Mouse (Mus musculus) limb, embryonic 11.5 days (tissue): Measurements from ENCODE around the gene Orm3. TPM values are rescaled to one million over a fixed set of nuclear protein-coding genes. Genes with fewer than 3 reads are reported as not detected.
"Not testable (repeated sequence)": the region's sequence is repeated elsewhere in the genome, so short reads cannot be mapped to it uniquely, and the experiment has no call there.

Experiments
- ATAC-seq: fragments of 200-750 bp; cut with Nextera tagmentation; 2 replicates; pipeline ENCODE4 v1.8.0; 2017; ENCODE audit warnings: low read depth; ENCODE audit not compliant: insufficient number of reproducible peaks, low FRiP score, low TSS enrichment
- DNase-seq: peaks from one replicate; pipeline ENCODE4 v3.0.0-alpha.2; 2015; ENCODE audit warnings: low spot score
- H3K27ac ChIP-seq: fragments of 300-500 bp; sonication (generic); replicated peaks from 2 replicates; pipeline ENCODE4 v1.5.1; 2014; ENCODE audit warnings: low read depth, mild to moderate bottlenecking, low read length
- H3K27me3 ChIP-seq: fragments of 300-500 bp; sonication (generic); 2 replicates; pipeline ENCODE4 v1.6.1; 2014; ENCODE audit warnings: mild to moderate bottlenecking, low read length, mixed read lengths; ENCODE audit not compliant: control insufficient read depth, insufficient read depth
- H3K36me3 ChIP-seq: fragments of 300-500 bp; sonication (generic); 2 replicates; pipeline ENCODE4 v1.6.1; 2014; ENCODE audit warnings: mild to moderate bottlenecking, low read length, moderate library complexity, mixed read lengths; ENCODE audit not compliant: control insufficient read depth, insufficient read depth
- H3K4me1 ChIP-seq: fragments of 300-500 bp; sonication (generic); 2 replicates; pipeline ENCODE4 v1.6.1; 2014; ENCODE audit warnings: low read length, mixed read lengths; ENCODE audit not compliant: control insufficient read depth, insufficient read depth
- H3K4me2 ChIP-seq: fragments of 300-500 bp; sonication (generic); 2 replicates; pipeline ENCODE4 v1.6.1; 2014; ENCODE audit warnings: low read depth, mild to moderate bottlenecking, moderate library complexity; ENCODE audit not compliant: severe bottlenecking
- H3K4me3 ChIP-seq: fragments of 300-500 bp; sonication (generic); 2 replicates; pipeline ENCODE4 v1.5.1; 2014; ENCODE audit warnings: low read depth, low read length
- H3K9ac ChIP-seq: fragments of 300-500 bp; sonication (generic); 2 replicates; pipeline ENCODE4 v1.6.1; 2014; ENCODE audit warnings: mild to moderate bottlenecking, low read length
- H3K9me3 ChIP-seq: fragments of 300-500 bp; sonication (generic); 2 replicates; pipeline ENCODE4 v1.6.1; 2016; ENCODE audit warnings: low read length; ENCODE audit not compliant: control insufficient read depth
- WGBS: fragments of 180-500 bp; shearing (Covaris S2); extraction: QIAGEN DNeasy Blood & Tissue Kit; methylation state at CpG from one replicate; pipeline ENCODE4 v1.1.7; 2014; 5-methylcytosine and 5-hydroxymethylcytosine counted together
- polyA plus RNA-seq: library from polyadenylated mRNA; unstranded; fragments of >200 nt; fragmentation: Nextera tagmentation; extraction: Ambion mirVana; gene quantifications from 2 replicates; pipeline ENCODE4 v1.2.1, GENCODE M21; 2014

The Orm3 gene
- polyA plus RNA-seq, 1 experiment from 2014 or later = not detected

DNA sequence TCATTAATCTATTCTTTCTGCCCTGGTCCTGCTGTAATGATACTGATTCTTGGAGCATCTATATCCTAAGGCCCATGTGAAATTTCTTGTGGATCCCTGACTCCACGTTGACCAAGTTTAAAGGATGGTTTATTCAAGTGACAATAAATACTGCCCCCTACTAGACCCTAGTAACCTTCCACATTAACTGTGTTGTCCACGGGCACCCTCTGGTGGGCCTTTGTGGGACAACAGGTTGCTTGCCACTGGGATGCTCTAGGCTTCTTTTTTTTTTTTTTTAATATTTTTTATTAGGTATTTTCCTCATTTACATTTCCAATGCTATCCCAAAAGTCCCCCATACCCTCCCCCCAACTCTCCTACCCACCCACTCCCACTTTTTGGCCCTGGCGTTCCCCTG, 36.4 kb upstream of the Orm3 start:
- not testable (repeated sequence) for H3K36me3 ChIP-seq, H3K9me3 ChIP-seq, ATAC-seq, H3K4me3 ChIP-seq, H3K4me1 ChIP-seq, H3K27me3 ChIP-seq, H3K27ac ChIP-seq, H3K4me2 ChIP-seq, H3K9ac ChIP-seq
- 24% methylated on average over 3 of the region's 3 CpGs for WGBS
- DNase-seq = peak; percentile 79

DNA sequence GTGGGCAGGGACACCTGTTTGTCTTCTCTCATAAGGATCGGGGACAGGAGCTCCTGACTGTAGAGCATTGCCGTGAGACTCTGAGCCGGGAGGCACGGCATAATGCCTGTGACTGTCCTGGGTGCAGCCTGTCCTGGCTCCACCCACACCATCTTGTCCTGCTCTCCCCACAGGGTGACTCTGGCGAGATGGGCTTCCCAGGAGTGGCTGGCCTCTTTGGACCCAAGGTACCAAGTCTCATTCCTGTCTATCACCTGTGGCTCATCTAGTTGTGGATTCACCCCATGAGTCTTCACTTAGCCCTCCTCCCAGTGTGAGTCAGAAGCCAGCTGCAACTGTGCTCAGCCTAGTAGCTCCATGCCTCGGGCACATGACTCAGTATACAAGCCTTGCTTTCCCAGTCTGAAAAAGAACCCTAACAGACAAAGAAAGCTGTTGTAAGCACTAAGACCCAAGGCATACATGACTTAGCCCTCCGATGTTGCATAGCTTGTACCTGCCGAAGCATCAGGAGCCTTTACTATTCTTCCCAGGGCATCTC, 32.6 kb upstream of the Orm3 start:
- H3K36me3 ChIP-seq = peaks cover 4% of the 10 kb centered on the region; the same call in 1 of the 2 replicates
- no peak for DNase-seq

DNA sequence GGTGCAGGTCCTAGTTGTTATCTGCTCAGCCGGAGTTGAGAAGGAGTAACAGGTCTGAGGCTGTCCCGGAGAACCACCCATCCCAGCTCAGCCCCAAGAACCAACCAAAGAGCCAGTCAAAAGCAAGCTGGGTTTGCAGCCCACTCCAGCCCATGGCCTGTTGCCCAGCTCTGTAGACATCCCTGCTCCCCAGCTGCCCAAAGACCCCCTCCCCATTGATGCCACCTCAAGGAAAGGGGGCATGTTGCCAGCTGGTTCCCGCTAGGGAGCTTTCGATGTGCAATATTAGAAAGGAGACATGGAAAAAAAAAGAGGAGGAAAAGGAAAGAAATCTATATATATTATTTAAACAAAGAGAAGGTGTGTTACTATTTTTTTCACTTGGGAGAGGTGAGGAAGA, 22.6 kb upstream of the Orm3 start:
- Histone ChIP-seq H3K36me3 (peaks cover 11% of the 10 kb centered on the region; the same call in 1 of the 2 replicates), H3K27me3 (no peaks in the 10 kb centered on the region), H3K27ac (no peak overlapping the region), H3K4me1 (no peaks in the 10 kb centered on the region), H3K9ac (no peak overlapping the region), H3K4me2 (no peak overlapping the region), H3K4me3 (no peak overlapping the region), H3K9me3 (no peaks in the 10 kb centered on the region)
- no peak for ATAC-seq
- DNase-seq = no peak
- 93% methylated on average over 4 of the region's 4 CpGs for WGBS

More for the DNA sequence above, 32.6 kb upstream of the Orm3 start:
- Histone ChIP-seq H3K4me1 (no peaks in the 10 kb centered on the region), H3K4me2 (no peak overlapping the region), H3K27me3 (no peaks in the 10 kb centered on the region), H3K9me3 (no peaks in the 10 kb centered on the region), H3K27ac (no peak overlapping the region), H3K9ac (no peak overlapping the region), H3K4me3 (no peak overlapping the region)
- WGBS = 77% methylated on average over 8 of the region's 8 CpGs
- ATAC-seq = no peak

DNA sequence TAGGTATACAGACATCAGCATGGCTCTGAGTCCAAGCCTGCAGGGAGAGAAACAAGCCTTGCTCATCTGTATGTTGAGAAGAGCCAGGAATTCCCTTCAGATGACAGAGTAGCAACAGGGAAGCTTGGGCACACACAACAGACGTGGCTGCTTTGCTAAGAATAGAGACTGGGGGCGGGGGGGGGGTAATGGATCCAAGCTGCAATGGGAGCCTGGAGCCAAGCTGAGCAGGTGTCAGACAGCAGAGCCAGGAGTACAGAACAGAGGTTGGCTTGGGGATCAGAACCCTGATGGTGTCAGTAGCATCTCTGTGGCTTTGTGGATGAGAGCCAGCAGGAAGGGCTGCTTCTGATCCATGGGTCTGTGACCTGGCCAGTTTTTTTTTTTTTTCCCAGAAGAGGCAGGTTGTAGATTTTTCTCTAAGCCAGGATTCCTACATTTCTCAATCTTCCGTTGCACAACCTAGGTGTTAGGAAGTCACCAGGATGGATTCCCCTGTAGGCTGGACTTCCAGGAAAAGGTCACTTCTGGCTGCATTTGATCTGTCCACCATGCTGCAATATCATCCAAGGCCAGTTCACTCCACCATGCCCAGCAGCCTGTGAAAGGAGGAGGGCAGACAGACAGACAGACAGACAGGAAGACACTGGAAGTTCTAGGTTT, 17.4 kb upstream of the Orm3 start:
- DNase-seq (no peak), ATAC-seq (no peak)
- Histone ChIP-seq H3K27me3 (no peaks in the 10 kb centered on the region), H3K4me3 (no peak overlapping the region), H3K9ac (no peak overlapping the region), H3K36me3 (no peaks in the 10 kb centered on the region), H3K9me3 (no peaks in the 10 kb centered on the region), H3K27ac (no peak overlapping the region), H3K4me1 (no peaks in the 10 kb centered on the region), H3K4me2 (no peak overlapping the region)
- WGBS = 76% methylated on average over 3 of the region's 3 CpGs

DNA sequence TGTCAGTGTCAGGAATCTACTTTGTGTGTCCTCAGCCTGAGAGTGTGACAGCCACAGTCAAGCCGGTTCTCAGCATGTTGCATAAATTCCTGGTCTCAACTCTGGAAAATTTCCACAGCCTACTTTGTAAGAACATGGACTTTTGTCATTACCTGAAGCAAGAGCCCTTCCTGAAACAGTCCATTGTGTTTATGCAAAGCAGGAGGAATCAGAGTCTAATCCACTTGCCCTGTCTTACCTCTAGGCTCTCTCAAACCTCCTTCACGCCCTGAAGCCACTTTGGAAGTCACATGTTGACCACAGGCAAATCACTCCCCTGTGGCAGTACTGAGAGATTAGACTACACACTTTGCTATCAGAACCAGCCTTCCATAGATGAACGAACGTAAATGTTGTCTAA, 13.5 kb upstream of the Orm3 start:
- Histone ChIP-seq H3K27me3 (no peaks in the 10 kb centered on the region), H3K27ac (no peak overlapping the region), H3K4me2 (no peak overlapping the region), H3K4me1 (no peaks in the 10 kb centered on the region), H3K9me3 (no peaks in the 10 kb centered on the region), H3K36me3 (no peaks in the 10 kb centered on the region), H3K9ac (no peak overlapping the region), H3K4me3 (no peak overlapping the region)
- ATAC-seq = no peak
- WGBS = 80% methylated on average over 4 of the region's 4 CpGs
- DNase-seq = no peak

DNA sequence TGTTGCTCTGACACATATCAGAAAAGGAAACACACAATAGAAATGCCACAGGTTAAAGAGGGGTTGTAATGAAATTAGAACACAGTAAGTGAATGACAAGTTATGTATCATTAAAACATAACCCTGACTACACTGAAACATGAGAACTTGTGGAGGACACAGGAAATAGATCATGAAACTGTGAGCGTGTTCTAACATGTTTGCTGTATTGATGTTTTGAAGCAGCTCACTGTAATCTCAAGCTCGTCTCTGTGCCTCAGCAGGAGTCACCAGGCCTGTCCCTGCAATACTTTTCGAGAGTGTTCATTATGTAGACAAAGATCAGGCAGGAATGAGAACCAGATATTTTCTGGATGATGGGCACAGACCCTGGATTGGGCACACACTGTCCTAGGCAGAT, 12.4 kb upstream of the Orm3 start:
- Histone ChIP-seq H3K36me3 (no peaks in the 10 kb centered on the region), H3K9ac (no peak overlapping the region), H3K4me1 (no peaks in the 10 kb centered on the region), H3K4me2 (no peak overlapping the region), H3K27ac (no peak overlapping the region), H3K4me3 (no peak overlapping the region), H3K27me3 (no peaks in the 10 kb centered on the region), H3K9me3 (no peaks in the 10 kb centered on the region)
- DNase-seq = no peak
- WGBS = 65% methylated on average over 3 of the region's 3 CpGs
- no peak for ATAC-seq

DNA sequence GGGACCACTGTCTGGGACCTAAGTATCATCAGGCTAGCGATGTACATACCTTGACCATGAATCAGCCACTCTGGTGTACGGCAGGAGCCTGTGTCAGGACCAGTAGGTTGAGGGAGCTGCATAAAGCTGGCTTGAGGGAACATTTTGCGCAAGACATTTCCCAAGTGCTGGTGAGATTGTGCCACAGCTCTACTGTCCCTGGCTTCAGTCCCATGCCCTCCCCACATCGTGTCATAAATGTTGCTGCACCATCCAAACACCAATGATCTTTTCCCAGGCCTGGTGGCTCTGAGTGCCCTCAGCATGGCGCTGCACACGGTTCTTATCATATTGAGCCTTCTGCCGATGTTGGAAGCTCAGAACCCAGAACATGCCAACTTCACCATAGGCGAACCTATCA, 11.7 kb upstream of the Orm3 start, which contains the start of gene Orm1:
Orm1 (plus strand) TSS at position 266 of the 400 bp plus-strand sequence.
- no peak for DNase-seq
- 85% methylated on average over 8 of the region's 8 CpGs for WGBS

DNA sequence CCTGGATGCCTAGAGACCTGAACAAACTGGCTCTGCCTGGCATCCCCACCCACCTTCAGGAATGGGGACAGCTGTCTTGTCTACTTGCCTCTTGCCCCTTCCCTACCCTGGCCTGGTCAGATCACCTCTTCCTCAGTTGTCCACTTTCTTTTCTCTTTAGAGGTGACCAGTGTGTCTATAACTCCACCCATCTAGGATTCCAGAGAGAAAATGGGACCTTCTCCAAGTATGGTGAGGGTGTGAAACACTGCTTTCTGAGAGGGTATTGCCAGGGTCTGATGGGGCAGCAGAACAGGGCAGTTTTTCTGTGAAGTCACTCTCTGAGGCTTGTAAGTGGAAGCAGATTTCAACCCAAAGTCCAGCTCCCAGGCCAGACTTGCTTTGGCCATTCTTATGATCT, 10.7 kb upstream of the Orm3 start:
- no peaks in the 10 kb centered on the region for H3K27me3 ChIP-seq
- H3K4me3 ChIP-seq = no peak overlapping the region
- H3K9ac ChIP-seq = no peak overlapping the region
- no peak overlapping the region for H3K4me2 ChIP-seq
- no peaks in the 10 kb centered on the region for H3K9me3 ChIP-seq
- ATAC-seq = no peak
- H3K36me3 ChIP-seq = no peaks in the 10 kb centered on the region
- DNase-seq = no peak
- no peak overlapping the region for H3K27ac ChIP-seq
- no peaks in the 10 kb centered on the region for H3K4me1 ChIP-seq

More for the DNA sequence above, 11.7 kb upstream of the Orm3 start, which contains the start of gene Orm1:
- Histone ChIP-seq H3K27me3 (no peaks in the 10 kb centered on the region), H3K4me1 (no peaks in the 10 kb centered on the region), H3K9ac (no peak within 1 kb of the TSS), H3K4me2 (no peak within 1 kb of the TSS), H3K36me3 (no peaks in the 10 kb centered on the region), H3K4me3 (no peak within 1 kb of the TSS), H3K27ac (no peak within 1 kb of the TSS), H3K9me3 (no peaks in the 10 kb centered on the region)
- ATAC-seq = no peak

DNA sequence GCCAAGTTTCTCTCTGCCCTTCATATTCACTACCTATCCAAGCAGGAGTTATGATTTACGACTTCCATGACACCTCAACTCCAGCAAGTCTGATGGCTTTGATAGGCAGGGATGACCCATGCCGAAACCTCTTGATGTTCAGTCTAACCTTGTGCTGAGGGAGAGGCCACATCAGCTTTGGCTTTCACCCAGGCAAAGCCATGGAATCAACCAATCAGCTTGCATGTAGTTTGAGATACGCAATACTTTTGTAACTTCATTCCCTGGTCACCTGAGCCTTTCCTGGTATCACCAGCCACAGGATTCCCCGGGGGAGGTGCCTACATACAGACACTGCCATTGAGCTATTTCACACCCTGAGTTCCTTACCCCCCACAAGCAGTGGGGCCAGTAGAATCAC, 9.3 kb upstream of the Orm3 start:
- Histone ChIP-seq H3K27me3 (no peaks in the 10 kb centered on the region), H3K4me3 (no peak overlapping the region), H3K4me1 (no peaks in the 10 kb centered on the region), H3K9ac (no peak overlapping the region), H3K27ac (no peak overlapping the region), H3K4me2 (no peak overlapping the region), H3K36me3 (no peaks in the 10 kb centered on the region), H3K9me3 (no peaks in the 10 kb centered on the region)
- DNase-seq (no peak), ATAC-seq (no peak)
- WGBS = 86% methylated on average over 4 of the region's 4 CpGs
